Mouse (Mus musculus) G1E (cell line): ENCODE results near the gene 1700069L16Rik.

ENCODE experiments used
- CTCF ChIP-seq: IDR thresholded peaks from 2 replicates; pipeline ENCODE4 v1.5.1; 2012; ENCODE audit warnings: low read depth, low read length, inconsistent platforms, mixed read lengths
- GATA1 ChIP-seq: IDR thresholded peaks from 2 replicates; pipeline ENCODE4 v1.6.1; 2012; ENCODE audit warnings: borderline replicate concordance, low read length, inconsistent platforms, mixed read lengths
- GATA2 ChIP-seq: IDR thresholded peaks from 2 replicates; pipeline ENCODE4 v1.6.1; 2012; ENCODE audit warnings: low read depth, low read length, inconsistent platforms, borderline replicate concordance
- POLR2AphosphoS5 ChIP-seq: IDR thresholded peaks from 2 replicates; pipeline ENCODE4 v1.6.1; 2012; ENCODE audit warnings: low read depth, low read length, inconsistent platforms; ENCODE audit not compliant: insufficient replicate concordance
- TAL1 ChIP-seq: conservative IDR thresholded peaks from 2 replicates; pipeline ENCODE4 v1.6.1; 2012; ENCODE audit warnings: low read depth, low read length, inconsistent platforms, mixed read lengths

- TF ChIP-seq CTCF, result no peak
- TF ChIP-seq TAL1, result no peak
- TF ChIP-seq GATA1, result no peak
- TF ChIP-seq POLR2AphosphoS5, result no peak
- no peak for TF ChIP-seq GATA2
Measured at GRCm38 (mm10) chr5:113772450-113772895, 47.9 kb upstream of the 1700069L16Rik start, which contains the start of the genes Sart3 and Iscu.
